ENCODE assay signal across 14 mouse cellular contexts in genomic region chr6:131513287-131513686, GRCm38 (mm10). TPM values are rescaled to one million over a fixed set of nuclear protein-coding genes. Genes with fewer than 3 reads are reported as not detected.
DNase-seq lines count a peak whose midpoint lies in the region; ATAC-seq and TF ChIP-seq lines count a peak whose summit lies in the region.
"Had no signal": no experiment of that assay in that cellular context is flagged by ENCODE, and none has a peak within 500 bp of the region (broad histone marks: within the 10 kb centered on the region; RNA-seq: fewer than 3 reads in every experiment).

No protein-coding gene starts in this region.

- no peak for DNase-seq in cerebellum, adult 2 months
- DNase-seq in cerebellum, adult 11 months, result no peak
- peak; percentile 11 for DNase-seq in liver, adult 2 months (ENCODE audit: extremely low read depth, low read depth, low spot score)
- DNase-seq in liver, result no peak
- DNase-seq in naive thymus-derived CD4-positive, alpha-beta T cell, adult 2 months (ENCODE audit: low read depth), result peak; percentile 14
- DNase-seq in natural killer cell, adult 2 months (ENCODE audit: low spot score in 2 of 2), result no peak
- DNase-seq: cerebellum, adult 18-20 months; liver, embryonic 13.5 days had no signal

- H3K27me3 ChIP-seq in cerebellum, adult 2 months (ENCODE audit: control insufficient read depth, insufficient read depth, low read length), result no peaks in the 10 kb centered on the region
- H3K27me3 ChIP-seq in liver, adult 2 months (ENCODE audit: control insufficient read depth, insufficient read depth, low read length), result no peaks in the 10 kb centered on the region
- H3K27me3 ChIP-seq: intestine, embryonic 15.5 days; liver, embryonic 13.5 days; midbrain, embryonic 12.5 days had no signal

- TF ChIP-seq POLR2A in cerebellum, adult 2 months (IDR thresholded peaks at IDR 0.05; ENCODE audit: borderline replicate concordance, insufficient read depth, low read length), result no peak
- TF ChIP-seq POLR2A in liver, adult 2 months (IDR thresholded peaks at IDR 0.05; ENCODE audit: extremely low read depth, insufficient read depth, low read length), result no peak

- no peak overlapping the region for H3K4me3 ChIP-seq in cerebellum, adult 2 months (replicated peaks; ENCODE audit: insufficient read depth, low read depth, low read length)
- H3K4me3 ChIP-seq in liver, adult 2 months (ENCODE audit: insufficient read depth, low read depth, low read length), result no peak overlapping the region
- H3K4me3 ChIP-seq: heart, embryonic 10.5 days; intestine, embryonic 15.5 days; liver, embryonic 13.5 days; midbrain, embryonic 12.5 days had no signal

- H3K4me1 ChIP-seq in cerebellum, adult 2 months (ENCODE audit: control insufficient read depth, insufficient read depth, low read length), result no peaks in the 10 kb centered on the region
- H3K4me1 ChIP-seq in liver, adult 2 months (ENCODE audit: control insufficient read depth, insufficient read depth, low read length), result no peaks in the 10 kb centered on the region
- H3K4me1 ChIP-seq: heart, embryonic 10.5 days; intestine, embryonic 15.5 days; liver, embryonic 13.5 days; midbrain, embryonic 12.5 days had no signal

- no peaks in the 10 kb centered on the region for H3K79me2 ChIP-seq in liver, adult 2 months (ENCODE audit: control insufficient read depth, insufficient read depth, low read length)

- no peak overlapping the region for H3K9ac ChIP-seq in liver, adult 2 months (ENCODE audit: low read depth, low read length)
- H3K9ac ChIP-seq: intestine, embryonic 15.5 days; liver, embryonic 13.5 days; midbrain, embryonic 12.5 days had no signal

- peak; percentile 43 for ATAC-seq in activated CD4-positive, CD25-positive, alpha-beta regulatory T cell, adult 4 months
- ATAC-seq in erythroid progenitor cell, adult 5-6 weeks (replicated peaks; ENCODE audit: low FRiP score, poor library complexity, severe bottlenecking), result no peak
- ATAC-seq: intestine, embryonic 15.5 days had no signal

- no peaks in the 10 kb centered on the region for H3K36me3 ChIP-seq in liver, adult 2 months (ENCODE audit: control insufficient read depth, insufficient read depth, low read length)
- H3K36me3 ChIP-seq: heart, embryonic 10.5 days; intestine, embryonic 15.5 days; liver, embryonic 13.5 days; midbrain, embryonic 12.5 days had no signal

- TF ChIP-seq CTCF in cerebellum, adult 2 months (IDR thresholded peaks at IDR 0.05; ENCODE audit: borderline replicate concordance, insufficient read depth, low read depth, low read length), result peak; percentile 5; the same call in 1 of the 2 replicates
- peak; percentile 30; the same call in 1 of the 2 replicates for TF ChIP-seq CTCF in liver, adult 2 months (IDR thresholded peaks at IDR 0.05; ENCODE audit: low read depth, low read length)

- no peak overlapping the region for H3K27ac ChIP-seq in cerebellum, adult 2 months (ENCODE audit: insufficient read depth, low read length)
- H3K27ac ChIP-seq in liver, adult 2 months (replicated peaks; ENCODE audit: insufficient read depth, low read depth, low read length), result no peak overlapping the region
- H3K27ac ChIP-seq: heart, embryonic 10.5 days; intestine, embryonic 15.5 days; liver, embryonic 13.5 days; midbrain, embryonic 12.5 days had no signal

RNA-seq across cellular contexts. Expression of gene 5430401F13Rik, which starts 27.1 kb away (rescaled TPM):
- polyA plus RNA-seq in cerebellum, adult 2 months (2012; rRNA removed), result not detected in 2 replicates
- total RNA-seq in liver, adult 2 months (2014; rRNA removed), result not detected in 2 replicates
- polyA plus RNA-seq in liver, adult 2 months (2012; rRNA removed), result not detected in 2 replicates
- not detected for polyA plus RNA-seq in activated CD4-positive, CD25-positive, alpha-beta regulatory T cell, adult 4 months (2017; shearing (Covaris generic))
- not detected in 2 replicates for total RNA-seq in erythroid progenitor cell, adult 5-6 weeks (2015; ENCODE audit: low replicate concordance)
- total RNA-seq in erythroid progenitor cell, adult 5-6 weeks (2017; ENCODE audit: low replicate concordance), result not detected in 2 replicates
- total RNA-seq: layer of hippocampus, postnatal 14 days had no signal
- polyA plus RNA-seq: heart, embryonic 10.5 days; intestine, embryonic 15.5 days; liver, embryonic 13.5 days; midbrain, embryonic 12.5 days had no signal

RNA-seq across cellular contexts. Expression of gene Gm6619, which starts 27.1 kb away (rescaled TPM):
- not detected in 2 replicates for polyA plus RNA-seq in cerebellum, adult 2 months (2012; rRNA removed)
- total RNA-seq in liver, adult 2 months (2014; rRNA removed), result not detected in 2 replicates
- polyA plus RNA-seq in liver, adult 2 months (2012; rRNA removed), result not detected in 2 replicates
- not detected for polyA plus RNA-seq in activated CD4-positive, CD25-positive, alpha-beta regulatory T cell, adult 4 months (2017; shearing (Covaris generic))
- total RNA-seq in erythroid progenitor cell, adult 5-6 weeks (2015; ENCODE audit: low replicate concordance), result not detected in 2 replicates
- not detected in 2 replicates for total RNA-seq in erythroid progenitor cell, adult 5-6 weeks (2017; ENCODE audit: low replicate concordance)
- total RNA-seq: layer of hippocampus, postnatal 14 days had no signal
- polyA plus RNA-seq: heart, embryonic 10.5 days; intestine, embryonic 15.5 days; liver, embryonic 13.5 days; midbrain, embryonic 12.5 days had no signal

Comparison
In these comparisons a context has a peak if more than half of its experiments do, and no peak if none do; other contexts are left out.
1. DNase-seq: peak in liver, adult 2 months (single experiment) and naive thymus-derived CD4-positive, alpha-beta T cell, adult 2 months (single experiment); none in cerebellum, adult 2 months (0 of 2), cerebellum, adult 11 months (single experiment), liver (single experiment) and natural killer cell, adult 2 months (0 of 2).